Mouse (Mus musculus) embryonic fibroblast, embryonic 13.5 days (primary cell): ENCODE measurements at regions not wholly inside any gene's neighbourhood (a gene's known extent, or its start where the extent isn't known, plus 50 kb on each side); places are given as distances from the start of the nearest gene placed in this dataset.

ENCODE experiments used
- H3K27ac ChIP-seq: 2 replicates; pipeline ENCODE4 v1.5.1; 2012; ENCODE audit warnings: low read length, control low read depth, inconsistent platforms; ENCODE audit not compliant: insufficient read depth
- H3K4me1 ChIP-seq: 2 replicates; pipeline ENCODE4 v1.6.1; 2011; ENCODE audit warnings: low read length; ENCODE audit not compliant: control insufficient read depth, insufficient read depth
- H3K4me3 ChIP-seq: 2 replicates; pipeline ENCODE4 v1.5.1; 2011; ENCODE audit warnings: mild to moderate bottlenecking, control low read depth, low read length; ENCODE audit not compliant: insufficient read depth
- CTCF ChIP-seq: IDR thresholded peaks from 2 replicates; pipeline ENCODE4 v1.5.1; 2011; ENCODE audit warnings: mild to moderate bottlenecking, control low read depth, low read length, moderate library complexity, borderline replicate concordance; ENCODE audit not compliant: insufficient read depth
- POLR2A ChIP-seq: IDR thresholded peaks from 2 replicates; pipeline ENCODE4 v1.6.1; 2011; ENCODE audit warnings: low read depth, mild to moderate bottlenecking, control low read depth, low read length, moderate library complexity

DNA sequence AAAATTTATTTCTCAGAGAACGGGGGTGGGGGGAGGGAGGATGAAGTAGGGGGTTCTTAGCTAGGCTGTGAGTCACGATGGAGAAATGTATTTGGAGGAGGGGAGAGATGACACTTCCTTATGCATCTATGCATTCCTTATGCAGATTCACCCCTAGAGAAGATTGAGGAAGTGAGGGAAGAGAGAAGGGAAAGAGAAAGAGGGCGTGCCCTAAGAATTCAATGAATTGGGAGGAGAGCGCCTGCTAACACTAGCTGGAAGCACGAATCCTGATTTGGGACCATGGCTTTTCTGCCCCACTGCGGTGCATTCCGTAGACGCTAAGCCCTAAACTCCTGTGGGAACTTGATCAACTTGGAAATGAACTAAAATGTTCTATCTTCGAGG is 56.1 kb downstream of the Foxi3 start:
- Histone ChIP-seq H3K27ac (no peak overlapping the region), H3K4me3 (peak overlapping the region; percentile 42; the same call in 1 of the 2 replicates), H3K4me1 (no peaks in the 10 kb centered on the region)
- TF ChIP-seq CTCF (no peak), POLR2A (no peak)

DNA sequence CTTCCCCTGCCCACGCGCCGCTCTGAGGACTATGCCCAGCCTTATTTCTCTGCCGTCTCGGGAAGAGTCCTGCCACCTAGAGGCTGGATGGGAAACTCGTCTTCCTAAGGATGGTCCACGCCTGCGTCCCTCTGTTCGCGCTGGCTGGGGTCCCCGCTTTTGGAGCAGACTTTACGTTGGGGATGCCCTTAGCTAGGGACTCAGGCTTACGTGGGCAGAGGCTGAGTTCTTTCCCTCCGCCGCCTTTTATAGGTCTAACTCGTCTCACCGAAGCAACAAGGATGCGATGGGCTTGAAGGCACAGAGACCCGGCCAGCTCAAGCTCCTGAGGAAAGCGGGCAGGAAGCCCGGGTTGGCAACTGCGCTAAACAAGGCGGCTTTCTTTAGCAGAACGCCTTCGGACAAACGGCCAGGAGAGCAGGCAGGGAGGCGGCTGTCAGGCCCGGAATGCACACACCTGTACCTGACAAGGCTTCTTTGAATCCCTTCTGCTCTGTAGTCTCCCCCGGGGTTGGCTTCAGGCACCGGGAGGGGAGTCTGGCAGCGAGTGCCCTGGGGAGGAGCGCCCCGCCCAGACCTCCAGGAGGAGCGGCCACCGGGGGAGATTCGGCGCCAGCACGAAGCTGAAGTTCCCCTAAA is 56.6 kb downstream of the Foxi3 start:
- TF ChIP-seq POLR2A (no peak), CTCF (peak; percentile 71; the same call in 1 of the 2 replicates)
- Histone ChIP-seq H3K4me1 (no peaks in the 10 kb centered on the region), H3K4me3 (peak overlapping the region; percentile 42), H3K27ac (no peak overlapping the region)

- Histone ChIP-seq H3K27ac (no peak overlapping the region), H3K4me3 (no peak overlapping the region), H3K4me1 (no peaks in the 10 kb centered on the region)
- TF ChIP-seq POLR2A (no peak), CTCF (no peak)
These were observed 60.1 kb downstream of the Foxi3 start for GRCm38 (mm10) chr6:71016388-71016787.

- no peak for TF ChIP-seq POLR2A
- no peak for TF ChIP-seq CTCF
- Histone ChIP-seq H3K4me3 (no peak overlapping the region), H3K4me1 (no peaks in the 10 kb centered on the region), H3K27ac (no peak overlapping the region)
These were observed 65.0 kb downstream of the Foxi3 start for GRCm38 (mm10) chr6:71021353-71021752.

GRCm38 (mm10) chr6:71025472-71025871 is 69.1 kb downstream of the Foxi3 start:
- TF ChIP-seq CTCF, result no peak
- no peak for TF ChIP-seq POLR2A
- Histone ChIP-seq H3K27ac (no peak overlapping the region), H3K4me1 (no peaks in the 10 kb centered on the region), H3K4me3 (no peak overlapping the region)

- Histone ChIP-seq H3K4me3 (no peak overlapping the region), H3K27ac (no peak overlapping the region), H3K4me1 (no peaks in the 10 kb centered on the region)
- TF ChIP-seq POLR2A, result no peak
- TF ChIP-seq CTCF, result no peak
These were observed 73.3 kb downstream of the Foxi3 start for GRCm38 (mm10) chr6:71029663-71030062.

- H3K4me1 ChIP-seq, result no peaks in the 10 kb centered on the region
- TF ChIP-seq CTCF, result no peak
- no peak for TF ChIP-seq POLR2A
- no peak overlapping the region for H3K4me3 ChIP-seq
- no peak overlapping the region for H3K27ac ChIP-seq
These were observed 74.2 kb downstream of the Foxi3 start for GRCm38 (mm10) chr6:71030541-71030940.

GRCm38 (mm10) chr6:71044241-71044640 is 87.9 kb downstream of the Foxi3 start:
- Histone ChIP-seq H3K27ac (no peak overlapping the region), H3K4me1 (no peaks in the 10 kb centered on the region), H3K4me3 (no peak overlapping the region)
- TF ChIP-seq CTCF (no peak), POLR2A (no peak)

GRCm38 (mm10) chr6:71045261-71045660 is 88.9 kb downstream of the Foxi3 start:
- no peak overlapping the region for H3K4me3 ChIP-seq
- TF ChIP-seq POLR2A (no peak), CTCF (no peak)
- H3K27ac ChIP-seq, result no peak overlapping the region
- no peaks in the 10 kb centered on the region for H3K4me1 ChIP-seq

- no peak for TF ChIP-seq POLR2A
- TF ChIP-seq CTCF, result no peak
- Histone ChIP-seq H3K27ac (no peak overlapping the region), H3K4me1 (no peaks in the 10 kb centered on the region), H3K4me3 (peak overlapping the region; percentile 24; the same call in 1 of the 2 replicates)
These were observed 92.1 kb downstream of the Foxi3 start for GRCm38 (mm10) chr6:71048199-71049094.
